Mouse (Mus musculus) retina, postnatal 1 day (tissue): ENCODE results near the gene Serf2.
"Not testable (repeated sequence)": the region's sequence is repeated elsewhere in the genome, so short reads cannot be mapped to it uniquely, and the experiment has no call there.

Experiments used
- DNase-seq: peaks from one replicate; pipeline ENCODE4 v3.0.0-alpha.2; 2012

Gene Serf2

DNA sequence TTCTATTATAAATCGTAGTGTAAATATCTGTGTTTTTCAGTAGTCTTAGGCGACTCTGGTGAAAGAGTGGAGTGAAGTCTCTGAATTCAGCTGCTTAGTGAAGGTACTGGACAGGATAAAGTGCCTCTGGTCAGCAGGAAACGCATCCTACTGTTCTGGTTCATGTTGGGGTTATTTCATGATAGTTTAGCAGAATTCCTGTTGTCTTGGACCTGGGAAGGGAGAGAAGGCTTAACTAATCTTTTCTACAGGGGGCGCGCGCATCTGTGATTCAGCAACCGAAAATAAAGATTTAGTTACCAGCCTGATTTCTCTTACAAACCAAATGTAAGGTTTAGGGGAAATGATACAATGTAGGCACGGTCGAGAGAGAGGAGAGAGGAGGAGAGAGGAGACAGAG is 859 bp upstream of the Serf2 start:
- peak; percentile 35 for DNase-seq

DNA sequence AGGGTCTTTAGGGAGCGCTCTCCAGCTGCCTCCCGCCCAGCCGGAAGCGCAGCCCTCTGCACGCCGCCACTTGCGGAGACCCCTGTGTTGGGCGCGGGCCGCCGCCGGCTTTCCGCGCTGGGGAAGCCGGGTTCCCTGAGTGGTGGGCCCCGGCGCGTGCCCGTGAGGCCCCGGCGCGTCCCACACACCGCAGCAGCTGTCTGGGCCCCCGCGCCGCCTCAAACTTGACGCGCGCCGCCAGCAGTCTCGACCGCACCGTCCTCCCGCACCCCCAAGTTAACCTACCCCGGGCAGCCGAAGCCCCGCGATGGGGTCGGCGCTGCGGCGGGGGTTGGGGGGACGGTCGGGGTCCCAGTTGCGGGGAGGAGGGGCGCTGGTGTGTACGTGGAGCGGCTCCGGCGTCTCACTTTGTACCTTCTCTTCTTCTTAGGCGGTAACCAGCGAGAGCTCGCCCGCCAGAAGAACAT is 583 bp downstream of the Serf2 start:
- DNase-seq, result no peak

DNA sequence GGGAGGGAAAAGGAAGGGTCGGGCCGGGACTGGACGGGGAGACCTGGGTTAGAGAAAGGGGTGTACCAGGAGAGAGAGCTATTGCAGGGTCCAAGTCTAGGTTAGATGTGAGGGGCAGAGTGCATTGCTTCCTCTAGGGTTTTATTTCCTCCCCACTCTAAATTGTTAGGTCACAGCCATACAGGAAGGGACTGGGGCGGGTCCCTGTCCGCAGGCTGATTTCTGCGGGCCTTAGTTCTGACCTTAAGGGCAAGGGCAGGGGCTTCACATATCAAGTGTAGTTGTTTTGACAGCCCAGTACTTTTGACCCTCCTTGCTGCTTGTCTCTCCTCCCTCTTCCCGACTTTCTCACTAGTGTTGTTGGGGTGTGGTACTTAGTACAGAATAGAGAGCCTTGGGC is 1.1 kb downstream of the Serf2 start:
- peak; percentile 15 for DNase-seq

DNA sequence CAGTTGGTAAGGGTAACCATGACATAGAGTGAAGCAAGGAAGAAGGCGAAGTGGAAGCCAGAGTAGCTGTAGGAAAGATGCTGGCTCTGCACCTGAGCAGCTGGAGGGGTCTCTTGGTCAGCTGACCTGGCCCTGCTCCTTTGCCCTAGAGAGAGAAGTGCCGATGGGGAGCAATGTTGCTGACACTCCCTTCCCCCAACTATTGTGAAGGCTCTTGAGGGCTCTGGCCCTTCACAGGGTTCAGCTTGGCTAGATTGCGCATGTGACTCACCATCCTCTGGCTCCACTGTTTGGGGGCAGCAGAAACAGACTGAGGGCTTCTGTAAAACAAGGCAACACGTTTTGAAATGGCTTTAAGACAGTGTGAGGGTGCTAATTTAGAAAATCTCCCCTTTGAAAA is 3.4 kb downstream of the Serf2 start:
- no peak for DNase-seq

DNA sequence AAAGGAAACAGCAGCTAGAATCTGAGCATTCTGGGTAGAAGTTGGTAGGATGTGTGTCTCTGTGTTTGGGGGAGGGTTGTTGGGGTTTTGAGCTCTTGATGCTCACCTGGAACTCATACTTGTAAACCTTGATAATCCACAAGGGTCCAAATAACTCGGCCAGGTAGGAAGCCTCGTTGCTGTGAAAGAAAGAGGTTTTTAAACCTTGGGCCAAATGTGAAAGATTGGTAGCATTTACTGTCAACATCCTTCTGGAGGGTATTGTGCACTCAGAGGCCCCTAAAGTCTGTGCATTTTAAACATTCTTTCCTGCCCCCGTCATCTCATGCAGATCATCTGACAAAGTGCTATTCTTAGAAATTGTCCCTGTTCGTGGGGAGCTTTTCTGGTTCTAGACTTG is 4.0 kb downstream of the Serf2 start, which contains the start of gene Hypk:
Hypk (plus strand) TSS at position 301 of the 400 bp plus-strand sequence.
- no peak for DNase-seq

DNA sequence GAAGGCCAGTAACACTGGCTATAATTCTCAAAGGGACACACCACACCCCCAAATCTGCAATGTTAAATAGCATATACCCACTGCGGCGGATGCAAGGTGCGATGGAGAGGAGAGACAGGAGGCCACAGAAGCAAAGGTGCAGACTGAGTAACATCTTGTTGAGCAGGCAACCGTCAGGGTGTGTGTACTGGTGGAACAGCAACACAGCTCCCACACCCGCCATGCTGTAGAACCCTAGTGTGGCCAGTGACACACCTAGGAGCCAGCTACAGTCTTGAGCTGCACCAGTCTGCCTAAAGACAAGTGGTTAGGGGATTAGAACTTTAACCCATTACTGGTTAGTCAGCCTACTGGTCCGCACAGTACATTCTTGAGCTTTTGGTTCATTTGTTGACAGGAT is 4.9 kb downstream of the Serf2 start:
- no peak for DNase-seq

DNA sequence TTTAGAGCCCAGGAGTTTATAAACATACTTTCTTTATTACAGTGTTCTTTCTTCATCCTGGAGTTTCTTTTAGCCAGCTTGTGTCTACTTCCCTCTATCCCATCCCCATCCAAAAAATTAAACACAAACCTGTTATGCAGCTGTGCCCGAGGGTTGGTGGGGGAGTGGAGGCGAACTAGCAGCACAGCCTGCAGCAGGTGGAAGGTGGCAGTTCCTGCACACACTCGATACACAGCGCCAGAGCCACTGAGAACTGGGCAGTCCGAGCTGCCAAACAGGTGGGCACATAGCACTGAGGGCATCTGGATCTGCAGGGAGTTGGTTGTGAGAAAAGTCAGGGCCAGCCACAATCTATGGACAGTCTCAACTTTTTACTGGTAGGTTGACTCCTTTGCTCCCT is 6.5 kb downstream of the Serf2 start:
- DNase-seq, result no peak

DNA sequence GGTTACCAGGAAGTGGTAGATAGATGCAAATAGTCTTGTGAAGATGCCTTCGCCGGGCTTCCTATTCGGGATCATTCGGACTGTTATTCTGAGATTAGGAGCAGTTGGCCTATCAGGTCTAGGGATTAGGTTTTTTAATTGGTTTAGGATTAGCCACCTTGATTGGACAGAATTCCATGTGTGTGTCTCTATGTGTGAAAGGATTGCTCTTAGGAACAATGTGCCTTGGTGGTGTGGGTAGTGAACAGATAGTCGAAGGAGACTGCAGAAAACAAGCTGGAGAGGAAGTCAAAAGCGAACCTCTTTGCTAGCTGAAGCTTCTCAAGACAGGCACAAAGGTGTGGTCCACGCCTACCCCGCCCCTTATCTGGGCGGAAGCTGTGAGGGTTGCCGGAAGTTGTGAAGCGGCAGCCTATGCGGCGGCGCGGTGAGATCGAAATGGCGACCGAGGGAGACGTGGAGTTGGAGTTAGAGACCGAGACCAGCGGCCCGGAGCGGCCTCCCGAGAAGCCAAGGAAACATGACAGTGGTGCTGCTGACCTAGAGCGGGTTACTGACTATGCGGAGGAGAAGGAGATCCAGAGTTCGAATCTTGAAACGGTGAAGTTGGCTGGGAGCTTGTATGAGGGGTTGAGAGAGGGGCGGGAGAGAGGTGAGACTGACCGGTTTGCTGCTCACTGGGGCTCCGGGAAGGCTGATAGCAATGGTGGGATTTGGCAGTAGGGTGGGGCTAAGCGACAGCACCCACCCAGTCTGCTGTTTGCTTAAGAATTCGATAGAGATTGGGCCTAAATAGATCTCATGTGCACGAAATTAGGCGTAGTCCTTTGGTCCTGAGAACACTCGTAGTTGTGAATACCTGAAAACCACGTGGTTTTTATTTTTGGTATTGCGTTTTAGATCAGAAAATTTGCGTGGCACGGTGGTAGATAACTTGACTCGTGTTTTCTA is 8.0 kb downstream of the Serf2 start, which contains the start of gene Serinc4:
Serinc4 (minus strand) TSS at position 90 of the 951 bp plus-strand sequence.
- peak; percentile 92 for DNase-seq

DNA sequence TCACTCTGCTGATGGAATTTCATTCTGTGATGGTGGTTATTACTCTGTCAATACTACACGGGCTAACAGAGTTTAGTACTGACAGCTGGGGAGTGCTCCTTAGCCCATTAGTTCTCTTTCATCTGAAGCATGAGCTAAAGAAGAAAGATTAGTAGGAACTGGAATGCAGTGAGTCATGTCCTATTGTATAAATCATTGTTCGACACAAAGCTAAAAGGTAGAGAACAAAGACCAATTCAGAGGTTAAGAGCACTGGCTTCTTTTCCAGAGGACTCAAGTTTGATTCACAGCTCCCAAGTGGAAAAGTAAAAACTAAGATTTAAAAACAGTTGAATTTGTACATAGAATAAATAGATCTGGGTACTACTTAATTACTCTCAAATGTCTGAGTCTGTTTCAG is 11.1 kb downstream of the Serf2 start:
- DNase-seq, result no peak

DNA sequence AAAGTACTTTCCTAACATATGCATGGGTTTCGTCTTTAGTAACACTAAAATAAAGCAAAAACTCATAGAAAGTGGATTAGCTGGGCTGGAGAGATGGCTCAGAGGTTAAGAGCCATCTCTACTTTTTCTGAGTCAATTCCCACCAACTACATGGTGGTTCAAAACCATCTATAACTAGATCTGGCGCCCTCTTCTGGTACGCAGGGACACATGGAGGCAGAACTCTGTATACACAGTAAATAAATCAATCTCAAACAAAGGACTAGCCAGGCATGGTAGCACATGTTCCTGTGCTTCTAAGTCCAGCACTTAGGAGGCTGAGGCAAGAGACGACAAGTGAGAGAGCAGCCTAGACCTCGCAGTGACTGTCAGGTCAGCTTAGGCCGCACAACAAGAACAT is 20.0 kb downstream of the Serf2 start:
- DNase-seq, result not testable (repeated sequence)

DNA sequence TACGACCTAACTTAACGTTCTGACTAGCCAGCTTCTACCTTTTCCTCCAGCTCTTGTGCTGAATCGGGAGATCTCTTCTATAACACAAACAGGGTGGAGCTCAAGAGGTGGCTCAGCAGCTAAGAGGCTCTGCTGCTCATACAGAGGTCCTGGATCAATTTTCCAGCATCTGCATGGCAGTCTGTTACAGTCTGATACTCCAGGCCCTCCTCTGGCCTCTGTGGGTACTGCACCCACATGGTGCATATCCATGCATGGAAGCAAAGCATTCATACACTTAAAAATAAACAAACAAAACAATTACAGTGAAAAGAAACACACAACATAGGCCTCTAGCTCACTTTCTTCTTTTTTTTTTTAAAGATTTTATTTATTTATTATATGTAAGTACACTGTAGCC is 23.8 kb downstream of the Serf2 start:
- not testable (repeated sequence) for DNase-seq

DNA sequence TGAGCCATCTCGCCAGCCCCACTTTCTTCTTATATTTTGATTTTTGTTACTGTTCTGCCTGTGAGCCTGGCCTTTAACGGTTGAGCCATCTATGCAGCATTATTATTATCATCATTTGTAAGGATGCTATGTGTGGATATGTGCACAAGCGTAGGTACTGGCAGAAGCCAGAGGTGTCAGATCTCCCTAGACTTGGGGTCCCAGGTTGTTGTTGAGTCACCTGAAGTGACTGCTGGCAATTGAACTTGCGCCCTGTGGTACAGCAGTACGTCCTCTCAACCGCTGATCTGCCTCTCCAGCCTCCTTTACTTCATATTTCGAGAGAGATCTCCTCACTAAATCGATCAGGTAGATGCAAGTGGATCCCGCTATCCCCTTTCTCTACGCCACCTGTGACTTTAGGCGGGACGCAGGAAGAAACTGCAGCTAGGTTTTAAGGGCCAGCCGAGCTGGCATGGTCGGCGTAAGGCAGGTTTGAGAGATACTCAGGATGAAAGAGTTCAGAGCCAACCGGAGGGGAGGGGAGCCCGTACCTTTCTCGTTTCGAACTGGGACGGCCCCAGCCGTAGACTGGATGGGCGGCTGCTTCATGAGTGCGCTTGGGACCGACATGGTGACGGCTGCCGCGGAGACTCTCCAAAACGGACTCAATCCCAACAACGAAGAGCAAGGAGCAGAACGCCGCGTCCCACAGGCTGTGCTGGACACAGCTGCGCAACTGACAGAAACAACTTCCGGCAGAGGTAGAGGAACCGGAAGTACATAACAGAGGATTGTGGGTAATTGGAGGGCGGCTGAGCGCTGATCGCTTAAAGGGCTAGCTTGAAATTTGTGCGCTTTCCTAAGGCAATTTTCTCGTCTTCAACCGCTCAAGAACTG is 24.5 kb downstream of the Serf2 start, which contains the start of gene Mfap1b:
Mfap1b (minus strand) TSS at position 767 of the 879 bp plus-strand sequence.
- peak; percentile 95 for DNase-seq

DNA sequence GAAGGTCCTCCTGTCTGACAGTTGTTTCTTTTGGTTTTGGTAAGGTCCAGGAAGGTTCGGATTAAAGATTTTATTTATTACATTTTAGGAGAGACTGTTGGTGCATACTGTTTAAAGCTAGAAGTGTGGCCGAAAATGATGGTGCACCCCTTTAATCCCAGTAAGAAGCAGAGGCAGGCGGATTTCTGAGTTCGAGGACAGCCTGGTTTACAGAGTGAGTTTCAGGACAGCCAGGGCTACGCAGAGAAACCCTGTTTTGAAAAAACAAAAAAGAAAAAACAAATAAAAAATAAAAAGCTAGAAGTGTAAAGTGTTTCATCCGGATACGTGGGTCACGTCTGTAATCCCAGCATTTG is 25.2 kb downstream of the Serf2 start:
- DNase-seq, result no peak

DNA sequence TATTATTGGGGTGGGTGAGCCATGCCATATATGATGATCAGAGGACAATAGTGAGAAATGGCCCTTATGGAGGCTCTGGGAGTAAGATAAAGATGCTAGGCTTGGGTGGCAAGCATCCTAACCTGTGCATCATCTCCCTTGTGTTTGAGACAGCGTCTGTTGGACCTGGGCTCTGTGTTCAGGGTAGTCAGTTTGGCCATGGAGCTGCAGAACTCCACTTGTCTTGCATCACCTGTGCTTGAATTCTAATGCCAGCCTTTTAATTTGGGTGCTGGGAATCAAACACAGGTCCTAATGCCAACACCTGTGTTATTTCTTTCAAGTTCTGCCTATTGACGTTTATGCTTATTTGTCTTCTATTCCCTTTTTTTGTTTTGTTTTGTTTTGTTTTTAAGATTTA is 26.3 kb downstream of the Serf2 start:
- not testable (repeated sequence) for DNase-seq

DNA sequence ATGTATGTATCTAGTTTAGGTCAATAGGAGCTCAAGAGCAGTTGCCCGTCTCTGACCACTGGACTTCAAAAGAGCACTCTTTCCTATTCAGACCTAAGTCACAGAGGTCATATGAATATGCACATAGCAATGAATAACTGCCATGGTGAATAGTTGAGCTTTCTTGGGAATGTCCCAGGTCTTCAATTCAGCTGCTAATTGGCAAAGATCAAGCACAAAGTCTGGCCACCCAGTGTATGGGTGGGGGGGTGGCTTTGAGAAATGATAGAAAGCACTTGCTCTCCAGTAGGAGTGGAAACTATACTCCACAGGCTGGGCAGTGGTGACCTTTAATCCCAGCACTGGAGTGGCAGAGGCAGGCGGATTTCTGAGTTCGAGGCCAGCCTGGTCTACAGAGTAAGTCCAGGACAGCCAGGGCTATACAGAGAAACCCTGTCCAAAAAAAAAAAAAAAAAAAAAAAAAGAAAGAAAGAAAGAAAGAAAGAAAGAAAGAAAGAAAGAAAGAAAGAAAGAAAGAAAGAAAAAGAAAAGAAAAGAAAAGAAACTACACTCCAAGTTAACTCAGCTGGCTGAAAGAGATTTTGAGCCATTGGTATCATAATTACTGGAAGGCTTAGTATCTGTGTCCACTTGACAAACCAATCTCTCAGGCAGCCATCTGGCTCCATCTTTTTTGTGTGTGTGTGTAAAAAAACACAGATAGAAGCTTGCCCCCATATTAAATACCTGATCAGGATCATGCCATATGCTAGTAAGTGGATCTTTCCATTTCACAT is 28.7 kb downstream of the Serf2 start:
- DNase-seq, result no peak

DNA sequence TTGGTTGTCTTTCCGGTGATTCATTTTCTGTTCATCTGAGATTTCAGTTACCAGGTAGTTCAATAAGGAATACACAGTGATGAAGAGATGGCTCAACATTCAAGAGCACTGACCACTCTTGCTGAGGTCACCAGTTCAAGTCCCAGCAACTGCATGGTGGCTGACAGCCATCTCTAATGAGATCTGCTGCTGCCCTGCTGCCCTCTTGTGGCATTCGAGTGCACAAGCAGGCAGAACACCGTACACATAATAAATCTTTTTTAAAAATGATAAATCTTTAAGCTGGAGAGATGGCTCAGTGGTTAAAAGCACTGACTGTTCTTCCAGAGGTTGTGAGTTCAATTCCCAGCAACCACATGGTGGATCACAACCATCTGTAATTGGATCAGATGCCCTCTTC is 31.5 kb downstream of the Serf2 start:
- peak; percentile 43 for DNase-seq

DNA sequence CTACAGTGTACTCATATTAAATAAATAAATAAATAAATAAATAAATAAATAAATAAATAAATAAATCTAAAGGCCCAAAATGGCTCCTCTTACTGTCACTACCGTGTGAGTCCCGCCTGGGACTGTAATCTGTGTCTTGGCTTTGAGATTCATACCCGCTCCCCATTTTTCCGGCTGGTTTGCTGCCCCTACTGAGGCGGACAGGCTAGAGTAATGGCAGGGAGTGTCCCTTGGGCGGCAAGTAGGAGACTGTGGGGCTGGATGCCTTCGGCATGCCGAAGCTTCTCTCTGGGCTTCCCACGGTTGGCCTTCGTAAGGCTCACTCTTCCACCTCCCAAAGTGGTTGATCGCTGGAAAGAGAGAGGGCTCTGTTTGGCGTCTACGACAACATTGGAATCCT is 31.9 kb downstream of the Serf2 start:
- DNase-seq, result not testable (repeated sequence)

DNA sequence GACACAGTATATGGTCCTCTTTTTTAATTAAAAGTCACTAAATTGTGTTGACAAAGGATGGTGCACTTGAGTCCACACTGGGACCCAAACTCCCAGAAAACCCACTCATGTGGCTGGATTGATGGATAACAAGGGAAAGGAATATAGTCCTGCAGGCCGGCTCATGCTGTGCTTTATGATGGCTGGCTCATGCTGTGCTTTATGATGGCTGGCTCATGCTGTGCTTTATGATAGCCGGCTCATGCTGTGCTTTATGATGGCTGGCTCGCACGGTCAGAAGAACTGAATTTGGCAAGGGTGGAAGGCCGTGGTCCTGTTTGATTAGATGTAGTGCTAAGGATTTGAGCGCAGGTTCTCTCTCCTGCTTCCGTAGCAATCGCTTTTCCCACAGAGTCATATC is 34.6 kb downstream of the Serf2 start:
- DNase-seq, result no peak

DNA sequence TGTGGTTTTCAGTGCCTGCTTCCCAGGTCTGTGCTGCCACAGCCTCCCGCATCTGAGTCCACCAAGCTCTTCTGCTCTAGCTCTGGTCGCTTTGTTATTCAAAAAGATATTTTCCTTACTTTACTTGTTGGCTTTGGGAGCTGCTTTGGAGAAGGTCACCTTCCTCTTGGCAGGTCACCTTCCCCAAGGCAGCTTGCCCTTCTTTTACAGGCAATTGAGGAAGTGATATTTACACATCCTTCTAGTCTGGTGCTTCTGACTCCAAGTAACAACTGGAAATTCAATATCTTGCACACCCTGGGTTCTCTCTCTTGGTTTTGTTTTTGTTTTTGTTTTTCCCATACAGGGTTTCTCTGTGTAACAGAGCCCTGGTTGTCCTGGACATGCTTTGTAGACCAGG is 35.4 kb downstream of the Serf2 start:
- DNase-seq, result not testable (repeated sequence)

DNA sequence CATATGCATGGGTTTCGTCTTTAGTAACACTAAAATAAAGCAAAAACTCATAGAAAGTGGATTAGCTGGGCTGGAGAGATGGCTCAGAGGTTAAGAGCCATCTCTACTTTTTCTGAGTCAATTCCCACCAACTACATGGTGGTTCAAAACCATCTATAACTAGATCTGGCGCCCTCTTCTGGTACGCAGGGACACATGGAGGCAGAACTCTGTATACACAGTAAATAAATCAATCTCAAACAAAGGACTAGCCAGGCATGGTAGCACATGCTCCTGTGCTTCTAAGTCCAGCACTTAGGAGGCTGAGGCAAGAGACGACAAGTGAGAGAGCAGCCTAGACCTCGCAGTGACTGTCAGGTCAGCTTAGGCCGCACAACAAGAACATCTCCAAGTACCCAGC is 52.6 kb downstream of the Serf2 start:
- DNase-seq, result not testable (repeated sequence)

DNA sequence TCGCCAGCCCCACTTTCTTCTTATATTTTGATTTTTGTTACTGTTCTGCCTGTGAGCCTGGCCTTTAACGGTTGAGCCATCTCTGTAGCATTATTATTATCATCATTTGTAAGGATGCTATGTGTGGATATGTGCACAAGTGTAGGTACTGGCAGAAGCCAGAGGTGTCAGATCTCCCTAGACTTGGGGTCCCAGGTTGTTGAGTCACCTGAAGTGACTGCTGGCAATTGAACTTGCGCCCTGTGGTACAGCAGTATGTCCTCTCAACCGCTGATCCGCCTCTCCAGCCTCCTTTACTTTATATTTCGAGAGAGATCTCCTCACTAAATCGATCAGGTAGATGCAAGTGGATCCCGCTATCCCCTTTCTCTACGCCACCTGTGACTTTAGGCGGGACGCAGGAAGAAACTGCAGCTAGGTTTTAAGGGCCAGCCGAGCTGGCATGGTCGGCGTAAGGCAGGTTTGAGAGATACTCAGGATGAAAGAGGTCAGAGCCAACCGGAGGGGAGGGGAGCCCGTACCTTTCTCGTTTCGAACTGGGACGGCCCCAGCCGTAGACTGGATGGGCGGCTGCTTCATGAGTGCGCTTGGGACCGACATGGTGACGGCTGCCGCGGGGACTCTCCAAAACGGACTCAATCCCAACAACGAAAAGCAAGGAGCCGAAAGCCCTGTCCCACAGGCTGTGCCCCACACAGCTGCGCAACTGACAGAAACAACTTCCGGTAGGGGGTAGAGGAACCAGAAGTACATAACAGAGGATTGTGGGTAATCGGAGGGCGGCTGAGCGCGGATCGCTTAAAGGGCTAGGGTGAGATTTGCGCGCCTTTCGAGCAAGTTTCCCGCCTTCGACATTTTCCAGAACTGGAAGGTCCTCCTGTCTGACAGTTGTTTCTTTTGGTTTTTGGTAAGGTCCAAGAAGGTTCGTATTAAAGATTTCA is 57.2 kb downstream of the Serf2 start, which contains the start of the genes Mfap1a and Wdr76:
Mfap1a (minus strand) TSS at position 724 of the 941 bp plus-strand sequence.
Wdr76 (plus strand) TSS at position 782 of the 941 bp plus-strand sequence.
- peak; percentile 95 for DNase-seq
